Mouse (Mus musculus) right cerebral cortex, postnatal 4 days (tissue): ENCODE results near the gene Rnf135.
"Not testable (repeated sequence)": the region's sequence is repeated elsewhere in the genome, so short reads cannot be mapped to it uniquely, and the experiment has no call there.

Source experiments
- DNase-seq: peaks from one replicate; pipeline ENCODE4 v3.0.0-alpha.2; 2022

The Rnf135 gene

DNA sequence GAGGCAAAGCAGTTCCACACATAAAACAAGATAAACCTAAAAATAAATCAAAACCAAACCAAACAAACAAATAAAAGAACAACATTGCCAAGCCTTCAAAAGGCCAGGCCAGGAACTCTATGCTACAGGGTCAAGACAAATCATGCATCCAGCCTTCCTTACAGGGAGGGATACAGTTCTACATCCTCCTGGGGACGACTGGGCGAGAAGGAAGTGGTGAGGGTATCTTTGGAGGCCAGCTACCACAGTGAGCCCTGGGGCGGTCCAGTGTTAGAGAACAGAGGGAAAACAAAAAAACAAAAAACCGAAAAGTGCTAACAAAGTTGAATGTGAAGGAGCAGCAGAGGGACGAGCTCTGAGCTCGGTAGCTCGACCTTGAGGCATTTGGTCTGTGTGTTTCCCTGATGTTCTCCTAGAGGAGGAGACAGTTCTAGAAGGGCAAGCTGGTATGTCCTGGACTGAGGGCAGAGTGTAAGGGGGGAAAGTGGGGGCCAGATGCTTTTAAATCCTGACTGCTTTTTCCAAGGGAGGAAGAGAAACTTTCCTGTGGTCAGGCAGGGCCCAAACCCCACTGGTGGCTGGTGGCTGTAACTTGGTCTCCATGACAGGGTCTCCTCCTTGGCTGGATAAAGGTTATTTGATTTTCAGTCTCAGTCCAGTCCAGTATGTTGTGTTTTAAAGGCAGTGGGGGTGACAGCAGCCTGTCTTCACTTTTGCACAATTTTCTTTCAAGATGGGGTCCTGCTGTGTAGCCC is 20.1 kb upstream of the Rnf135 start:
- no peak for DNase-seq

- DNase-seq: no peak
Measured at GRCm38 (mm10) chr11:80164224-80164623, 19.4 kb upstream of the Rnf135 start.

DNA sequence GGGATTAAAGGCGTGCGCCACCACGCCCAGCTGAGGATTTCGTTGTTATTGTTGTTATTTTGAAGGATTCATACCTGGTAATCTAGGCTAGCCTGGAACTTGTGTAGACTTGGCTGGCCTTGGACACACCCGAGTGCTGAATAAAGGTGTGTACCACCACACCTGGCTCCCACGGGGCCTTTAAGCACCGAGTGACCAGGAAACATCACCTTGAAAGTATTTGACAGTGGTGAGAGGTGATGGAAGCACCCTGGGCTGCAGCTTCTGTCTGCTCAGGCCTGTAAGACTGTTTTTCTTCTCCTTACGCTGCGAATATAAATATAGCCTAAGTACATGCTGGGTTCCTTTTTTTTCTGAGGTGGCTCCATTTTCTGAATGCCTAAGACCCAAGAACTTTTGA is 15.5 kb upstream of the Rnf135 start:
- DNase-seq: no peak

DNA sequence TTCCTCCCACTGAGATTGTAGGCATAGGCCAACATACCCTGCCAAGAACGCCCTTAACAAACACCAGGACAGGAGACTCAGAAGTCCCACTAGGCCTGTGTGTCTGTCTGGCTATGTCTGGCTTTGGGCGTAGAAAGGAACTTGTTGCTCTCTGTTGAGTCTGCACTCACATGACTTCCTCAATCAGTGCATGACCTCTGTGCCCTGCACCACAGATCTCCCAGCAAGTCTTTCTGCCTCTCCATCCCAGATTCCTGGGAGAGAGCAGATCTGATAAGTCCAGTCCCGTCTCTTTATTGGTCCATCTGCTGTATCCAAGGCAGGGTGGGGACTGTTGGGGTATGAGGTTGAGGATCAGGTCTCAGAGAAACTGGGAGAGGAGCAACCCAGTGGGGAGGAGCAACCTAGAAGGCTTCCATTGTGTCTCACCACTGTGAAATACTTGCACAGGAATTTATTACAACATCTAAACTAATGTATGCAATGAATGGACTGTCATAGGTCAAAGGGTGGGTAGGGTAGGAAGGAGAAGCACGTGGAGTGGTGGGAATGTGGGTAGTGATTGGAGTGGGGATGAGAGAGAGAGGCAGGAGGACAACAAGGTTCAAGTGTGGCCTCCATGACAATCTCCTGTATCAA is 14.9 kb upstream of the Rnf135 start:
- no peak for DNase-seq

DNA sequence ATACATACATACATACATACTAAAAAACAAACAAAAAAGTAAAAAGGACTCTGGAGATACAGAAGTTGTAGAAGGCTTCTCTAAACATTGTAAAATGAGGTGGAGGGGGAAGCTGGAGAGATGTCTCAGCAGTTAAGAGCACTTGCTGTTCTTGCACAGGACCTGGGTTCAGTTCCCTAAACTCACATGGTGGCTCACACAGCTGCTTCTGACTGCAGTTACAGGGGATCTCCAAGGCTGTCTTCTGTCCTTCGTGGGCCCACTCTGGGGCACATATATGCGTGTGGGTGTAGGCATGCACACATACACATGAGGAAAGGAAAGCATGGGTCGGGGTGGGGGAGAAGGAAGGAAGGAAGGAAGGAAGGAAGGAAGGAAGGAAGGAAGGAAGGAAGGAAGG is 14.0 kb upstream of the Rnf135 start:
- DNase-seq: no peak

DNA sequence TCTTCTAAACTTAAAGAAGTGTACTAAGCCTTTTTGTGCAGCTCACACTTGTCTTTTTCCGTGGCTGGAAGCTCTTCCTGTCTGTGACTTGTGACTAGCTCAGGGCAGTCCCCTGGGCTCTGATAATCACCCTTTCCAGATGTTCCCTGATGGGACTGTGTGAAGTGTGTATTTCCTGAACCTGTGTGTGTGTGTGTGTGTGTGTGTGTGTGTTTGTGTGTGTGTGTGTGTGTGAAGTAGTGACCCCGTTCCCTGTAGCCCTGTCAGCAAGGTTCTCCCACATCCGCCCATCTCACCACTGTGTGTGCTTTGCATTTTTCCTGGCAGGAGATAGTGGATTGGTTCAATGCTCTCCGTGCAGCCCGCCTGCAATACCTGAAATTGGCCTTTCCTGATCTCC is 13.3 kb upstream of the Rnf135 start:
- DNase-seq: no peak

- no peak for DNase-seq
Measured at GRCm38 (mm10) chr11:80171884-80172283, 11.8 kb upstream of the Rnf135 start.

DNA sequence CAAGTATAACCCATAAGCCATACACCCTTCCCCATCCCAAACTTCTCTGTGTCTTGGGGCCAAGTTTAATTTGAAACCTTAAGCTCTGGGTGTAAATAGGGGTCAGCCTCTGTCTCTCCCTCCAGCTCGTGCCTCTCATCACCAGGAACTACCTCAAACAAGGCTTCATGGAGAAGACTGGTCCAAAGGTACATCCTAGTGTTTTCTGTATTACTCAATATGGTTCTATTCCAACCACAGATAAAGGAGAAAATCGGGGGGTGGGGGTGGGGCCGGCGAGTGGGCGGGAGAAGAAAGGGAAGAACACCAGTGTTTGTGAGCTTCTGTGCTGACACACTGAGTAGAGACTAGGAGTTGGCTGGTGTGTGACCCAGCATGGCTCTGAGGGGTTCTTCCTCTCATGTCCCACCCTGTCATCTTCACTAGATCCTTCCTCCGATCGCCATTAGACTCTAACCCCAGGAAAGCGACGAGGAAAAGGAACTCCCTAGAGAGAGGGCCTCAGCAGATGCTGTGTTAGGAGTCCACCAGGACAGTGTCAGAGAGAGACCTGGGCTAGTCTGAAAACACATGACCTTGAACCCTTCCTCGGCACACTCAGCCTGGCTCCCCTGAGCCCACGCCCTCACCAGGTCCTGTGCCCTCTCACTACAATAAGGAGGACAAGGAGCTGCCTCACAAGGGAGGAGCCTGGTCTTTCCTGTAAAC is 9.5 kb upstream of the Rnf135 start:
- no peak for DNase-seq

- DNase-seq: no peak
Measured at GRCm38 (mm10) chr11:80176911-80177895, 6.4 kb upstream of the Rnf135 start.

- DNase-seq: no peak
Measured at GRCm38 (mm10) chr11:80178316-80178715, 5.3 kb upstream of the Rnf135 start.

GRCm38 (mm10) chr11:80181021-80181749 is 2.5 kb upstream of the Rnf135 start:
- no peak for DNase-seq

DNA sequence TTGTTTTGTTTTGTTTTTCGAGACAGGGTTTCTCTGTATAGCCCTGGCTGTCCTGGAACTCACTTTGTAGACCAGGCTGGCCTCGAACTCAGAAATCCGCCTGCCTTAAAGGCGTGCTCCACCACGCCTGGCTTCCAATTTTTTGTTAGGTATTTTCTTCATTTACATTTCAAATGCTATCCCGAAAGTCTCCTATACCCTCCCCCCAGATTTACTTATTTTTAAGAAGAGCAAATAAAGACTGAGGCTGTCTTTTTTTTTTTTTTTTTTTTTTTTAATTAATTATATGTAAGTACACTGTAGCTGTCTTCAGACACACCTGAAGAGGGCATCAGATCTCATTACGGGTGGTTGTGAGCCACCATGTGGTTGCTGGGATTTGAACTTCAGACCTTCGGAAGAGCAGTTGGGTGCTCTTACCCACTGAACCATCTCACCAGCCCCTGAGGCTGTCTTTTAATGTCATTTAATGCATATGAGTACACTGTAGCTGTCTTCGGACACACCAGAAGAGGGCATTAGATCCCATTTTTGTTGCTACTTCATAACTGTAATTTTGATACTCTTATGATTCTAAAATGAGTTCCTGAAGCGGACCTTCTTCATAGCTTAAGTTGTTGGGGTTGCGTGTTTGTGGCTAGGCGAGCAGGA is 472 bp upstream of the Rnf135 start:
- not testable (repeated sequence) for DNase-seq

DNA sequence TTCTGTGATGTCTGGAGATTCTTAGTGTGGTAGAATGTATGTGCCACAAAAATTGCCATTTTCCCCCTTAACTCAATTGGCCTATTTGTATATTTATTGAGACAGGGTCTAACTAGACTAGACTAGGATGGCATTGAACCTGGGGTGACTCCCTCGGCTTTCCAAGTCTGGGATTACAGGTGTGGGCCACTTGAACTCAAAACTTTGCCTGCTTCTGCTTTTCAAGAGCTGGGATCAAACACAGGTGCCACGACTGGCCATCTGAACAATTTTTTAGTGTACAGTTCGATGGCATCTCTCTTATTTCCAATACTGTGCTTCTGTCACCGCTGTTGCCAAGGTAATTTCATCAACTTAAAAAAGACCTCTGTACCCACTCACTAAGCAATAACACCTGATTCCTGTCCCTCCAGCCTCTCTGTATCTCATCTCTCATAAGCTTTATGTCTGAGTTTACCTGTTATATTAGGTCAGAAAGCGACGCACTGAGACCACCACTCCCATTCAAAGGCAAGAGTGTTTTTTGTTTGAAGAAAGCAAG is 950 bp downstream of the Rnf135 start:
- DNase-seq: no peak

GRCm38 (mm10) chr11:80185441-80185976 is 1.9 kb downstream of the Rnf135 start:
- DNase-seq: not testable (repeated sequence)

GRCm38 (mm10) chr11:80190280-80190679 is 6.6 kb downstream of the Rnf135 start:
- DNase-seq: no peak

DNA sequence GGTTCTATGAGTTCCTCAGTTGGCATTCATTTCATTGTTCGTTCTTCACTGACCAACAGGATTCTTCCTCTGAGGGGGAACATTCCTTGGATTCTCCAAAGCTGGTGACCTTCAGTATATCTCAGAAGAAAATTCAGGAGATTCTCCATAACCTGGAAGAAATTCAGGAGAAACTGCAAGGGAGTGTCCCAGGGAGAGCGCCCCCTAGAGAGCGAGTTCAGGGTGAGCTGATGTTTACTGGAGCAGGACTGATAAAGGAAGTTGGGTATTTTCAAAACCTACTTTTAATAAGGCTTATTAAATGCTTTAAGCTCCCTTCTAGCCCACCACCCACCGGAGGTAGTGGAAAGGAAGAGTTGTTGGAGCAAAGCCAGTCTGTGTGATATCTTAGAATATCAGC is 10.2 kb downstream of the Rnf135 start:
- DNase-seq: no peak

DNA sequence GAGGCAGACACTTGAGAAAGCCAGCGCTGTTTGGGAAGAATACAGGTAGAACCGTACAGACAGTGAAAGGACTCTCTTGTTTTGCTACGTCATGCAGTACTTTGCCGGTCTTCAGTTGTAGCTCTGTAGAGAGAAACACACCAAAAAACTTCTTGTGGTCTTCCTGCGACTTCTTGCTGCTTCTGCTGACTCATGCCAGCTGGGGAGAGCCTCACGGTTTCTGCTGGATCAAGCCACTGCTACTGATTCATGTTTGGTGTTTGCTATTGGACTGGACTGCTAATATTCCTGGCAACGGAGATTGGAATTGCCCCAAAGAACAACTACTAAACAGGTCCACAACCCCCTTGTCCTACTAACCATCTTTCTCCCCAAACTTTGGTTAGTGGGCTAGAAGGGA is 12.7 kb downstream of the Rnf135 start:
- no peak for DNase-seq

DNA sequence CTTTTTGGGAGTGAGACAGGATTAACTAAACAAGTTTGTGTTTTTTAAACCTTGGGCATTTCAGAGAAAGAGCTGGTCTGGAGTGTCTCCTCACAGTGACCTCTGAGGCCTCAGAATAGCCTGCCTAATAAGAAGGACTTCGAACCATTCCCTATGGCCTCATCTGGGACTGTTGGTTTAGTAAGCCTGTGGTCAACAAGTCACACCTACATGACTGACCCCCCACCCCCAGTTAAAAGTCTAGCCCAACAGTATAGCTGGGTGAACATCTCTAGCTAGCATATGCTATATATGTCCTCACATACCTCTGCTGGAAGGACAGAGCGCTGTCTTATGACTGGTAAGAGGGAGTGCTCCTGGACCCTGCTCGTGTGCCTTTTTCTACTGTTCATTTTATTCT is 15.7 kb downstream of the Rnf135 start:
- no peak for DNase-seq

- no peak for DNase-seq
Measured at GRCm38 (mm10) chr11:80199773-80200172, 16.1 kb downstream of the Rnf135 start.

- DNase-seq: no peak
Measured at GRCm38 (mm10) chr11:80200326-80200725, 16.7 kb downstream of the Rnf135 start.

- no peak for DNase-seq
Measured at GRCm38 (mm10) chr11:80202296-80202695, 18.6 kb downstream of the Rnf135 start.
